Mouse (Mus musculus) kidney, adult 8-10 months (tissue): ENCODE measurements around the gene Farp1.
"Not testable (repeated sequence)": the region's sequence is repeated elsewhere in the genome, so short reads cannot be mapped to it uniquely, and the experiment has no call there.

Experiments used
- DNase-seq, 2 experiments: peaks; one replicate each; pipeline ENCODE4 v3.0.0; 2022

Farp1 gene

DNA sequence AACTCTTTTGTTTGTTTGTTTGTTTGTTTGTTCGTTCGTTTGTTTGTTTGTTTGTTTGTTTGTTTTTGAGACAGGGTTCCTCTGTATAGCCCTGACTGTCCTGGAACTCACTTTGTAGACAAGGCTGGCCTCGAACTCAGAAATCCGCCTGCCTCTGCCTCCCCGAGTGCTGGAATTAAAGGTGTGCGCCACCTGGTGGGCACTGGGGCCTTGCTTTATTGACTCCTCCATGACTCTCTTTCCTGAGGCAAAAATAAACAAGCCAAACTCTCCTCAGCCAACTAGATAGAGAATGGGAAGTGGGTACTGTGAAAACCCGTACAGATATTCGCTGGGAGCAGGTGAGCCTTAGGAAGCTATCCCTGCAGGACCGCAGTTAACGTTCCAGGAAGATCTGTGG is 154.8 kb downstream of the Farp1 start:
- DNase-seq = not testable (repeated sequence)

DNA sequence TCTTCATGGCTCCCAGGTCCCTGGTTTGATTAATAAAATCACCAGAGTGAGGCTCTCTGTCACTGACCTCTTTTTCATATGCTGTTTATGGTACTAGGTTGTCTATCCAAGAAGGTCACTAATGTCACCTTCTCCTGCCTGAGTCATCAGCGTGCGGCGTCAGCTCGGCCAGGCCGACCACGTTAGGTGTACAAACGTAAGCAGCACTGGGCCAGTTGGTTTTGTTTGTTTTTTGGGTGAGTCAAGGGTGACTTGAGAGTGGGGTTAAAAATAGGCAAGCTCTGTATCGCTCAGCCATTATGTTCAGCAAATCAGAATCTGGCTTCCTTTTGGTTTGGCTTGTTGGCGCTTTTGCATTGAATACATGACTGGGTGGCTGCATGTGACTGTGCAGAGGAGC is 155.4 kb downstream of the Farp1 start:
- no peak for DNase-seq

DNA sequence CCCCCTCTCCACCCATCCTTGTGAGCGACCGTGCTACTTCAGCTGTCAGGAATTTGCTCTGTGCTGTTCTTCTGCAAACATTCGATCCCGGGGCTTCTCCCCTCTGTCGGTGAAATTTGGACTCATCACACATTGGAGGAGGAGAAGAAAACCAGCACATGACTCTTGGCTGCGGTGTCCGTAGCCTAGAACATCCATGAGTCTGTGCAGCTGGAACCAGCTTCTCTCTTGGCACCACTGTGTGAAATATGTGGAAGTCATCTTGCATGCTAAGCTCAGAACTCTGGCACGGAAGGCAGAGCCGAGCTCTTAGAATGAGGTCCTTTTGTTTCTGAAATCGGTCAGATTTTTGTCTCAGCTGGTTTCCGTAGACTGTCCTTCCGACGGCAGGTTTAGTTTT is 156.7 kb downstream of the Farp1 start:
- DNase-seq = no peak

DNA sequence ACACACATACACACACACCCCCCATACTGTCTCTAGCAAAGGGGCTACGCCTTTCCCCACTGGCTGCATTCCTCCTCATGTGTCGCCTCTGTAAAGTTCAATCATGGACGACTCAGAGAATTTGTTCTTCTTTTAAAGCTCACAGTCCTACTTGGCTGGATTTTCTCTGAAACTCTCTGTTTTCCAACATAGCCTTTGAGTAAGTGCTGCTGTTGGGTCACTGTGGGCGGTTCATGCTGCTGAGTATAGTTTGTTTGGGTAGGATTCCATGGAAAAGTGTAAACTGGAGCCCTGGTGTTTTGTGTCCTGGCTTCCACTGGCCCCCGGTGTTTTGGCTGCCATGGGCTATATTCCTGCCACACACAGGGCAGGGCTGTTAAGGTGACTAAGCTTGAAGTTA is 157.4 kb downstream of the Farp1 start:
- no peak for DNase-seq

DNA sequence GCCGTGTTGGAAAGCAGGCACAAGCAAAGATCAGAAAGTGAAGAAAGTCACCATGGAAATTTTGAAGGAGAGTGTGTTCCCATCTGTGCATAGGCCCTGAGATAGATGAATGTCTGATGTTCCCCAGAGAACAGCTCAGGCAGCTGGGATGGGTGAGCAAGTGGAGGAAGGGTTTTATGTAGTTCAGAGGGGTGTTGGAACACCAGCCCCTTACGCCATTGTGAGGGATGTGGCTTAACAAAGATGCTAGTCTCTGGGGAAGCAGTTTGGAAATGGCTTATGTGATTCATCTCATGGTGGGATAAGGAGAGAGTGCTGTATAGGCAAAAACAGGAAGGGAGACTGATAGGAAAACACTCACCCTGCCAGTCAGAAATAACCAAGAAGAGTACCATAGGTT is 159.0 kb downstream of the Farp1 start:
- DNase-seq = no peak

DNA sequence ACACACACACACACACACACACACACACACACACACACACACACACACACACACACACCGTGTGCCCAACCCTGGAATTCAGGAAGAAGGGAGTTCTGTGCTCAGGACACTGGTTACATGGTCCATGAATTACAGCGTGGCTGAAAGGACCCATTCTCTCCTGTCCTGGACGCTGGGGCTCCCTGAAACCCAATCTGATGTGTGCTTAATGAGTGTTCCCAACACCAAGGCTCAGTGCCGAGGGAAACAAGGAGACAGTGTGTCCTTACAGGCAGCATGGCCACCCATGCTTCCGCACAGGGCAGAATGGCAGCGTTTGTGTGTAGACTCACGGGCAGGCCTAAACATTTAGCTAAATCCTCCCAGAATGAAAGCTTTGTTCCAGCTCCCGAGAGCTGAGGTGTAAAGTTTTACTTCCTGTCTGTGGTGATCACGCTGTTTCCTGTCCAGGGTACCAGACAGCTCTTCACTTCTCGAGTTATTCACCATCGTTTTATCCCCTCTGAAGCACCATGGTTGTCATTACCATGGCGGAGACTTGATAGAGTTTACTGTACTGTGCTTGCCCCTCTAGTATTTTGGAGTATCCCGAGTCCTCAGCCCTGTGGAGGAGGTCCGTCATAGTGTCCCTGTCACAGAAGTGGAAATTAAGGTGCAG is 164.0 kb downstream of the Farp1 start:
- DNase-seq = no peak

DNA sequence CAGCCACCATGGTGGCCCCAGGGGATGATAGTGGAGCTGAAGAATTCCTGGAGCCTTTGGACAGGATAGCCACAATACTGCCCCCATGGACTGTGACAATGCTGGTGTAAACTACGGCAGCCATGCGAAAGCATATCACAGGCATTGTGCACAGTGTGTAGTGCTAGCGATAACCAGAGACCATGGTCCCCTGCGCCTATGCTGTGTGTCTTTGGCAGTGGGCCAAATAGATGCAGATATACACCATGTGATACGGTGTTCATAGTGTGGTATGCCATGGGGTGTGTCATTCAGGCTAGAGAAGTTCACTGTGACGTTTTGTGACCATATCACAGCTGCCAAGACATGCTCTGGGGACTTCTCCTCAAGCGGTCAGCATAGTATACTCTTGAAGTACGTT is 164.8 kb downstream of the Farp1 start:
- DNase-seq = no peak

DNA sequence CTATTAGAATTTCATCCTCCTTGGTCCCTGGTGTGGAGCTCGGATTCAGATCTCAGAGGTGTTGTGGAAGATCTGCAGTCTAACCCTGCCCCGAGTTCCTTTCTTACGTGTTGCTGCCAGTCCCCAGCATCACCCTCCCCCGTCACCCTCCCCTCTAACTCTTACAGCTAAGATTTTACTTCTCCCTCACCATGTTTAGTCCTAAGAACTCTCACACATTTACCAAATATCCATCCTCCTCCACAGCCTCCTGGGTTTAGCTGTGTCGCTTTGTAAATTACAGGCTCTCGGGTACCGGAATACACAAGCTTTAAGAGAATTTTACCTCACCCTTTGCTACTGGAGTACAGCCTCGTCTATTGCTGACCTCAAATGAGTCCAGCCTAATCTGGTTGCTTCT is 165.4 kb downstream of the Farp1 start:
- no peak for DNase-seq

DNA sequence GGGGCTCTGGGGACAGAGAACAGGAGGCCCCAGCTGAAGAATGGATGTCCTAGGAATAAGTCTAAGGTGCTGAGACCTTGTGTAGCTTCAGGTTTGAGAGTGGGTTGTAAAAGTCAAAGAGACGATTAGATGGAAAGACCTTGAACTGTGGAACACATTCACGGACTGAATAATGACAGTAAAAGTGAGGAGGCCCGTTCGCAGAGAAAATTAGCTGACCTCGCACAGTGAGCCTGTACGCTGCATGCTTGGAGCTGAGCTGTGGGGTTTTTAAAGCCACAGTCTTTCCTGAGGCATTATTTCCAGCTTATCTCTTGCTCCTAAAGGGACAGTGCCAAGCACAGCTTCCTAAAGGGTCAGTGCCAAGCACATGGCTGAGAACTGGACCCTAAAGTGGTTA is 166.2 kb downstream of the Farp1 start:
- no peak for DNase-seq

DNA sequence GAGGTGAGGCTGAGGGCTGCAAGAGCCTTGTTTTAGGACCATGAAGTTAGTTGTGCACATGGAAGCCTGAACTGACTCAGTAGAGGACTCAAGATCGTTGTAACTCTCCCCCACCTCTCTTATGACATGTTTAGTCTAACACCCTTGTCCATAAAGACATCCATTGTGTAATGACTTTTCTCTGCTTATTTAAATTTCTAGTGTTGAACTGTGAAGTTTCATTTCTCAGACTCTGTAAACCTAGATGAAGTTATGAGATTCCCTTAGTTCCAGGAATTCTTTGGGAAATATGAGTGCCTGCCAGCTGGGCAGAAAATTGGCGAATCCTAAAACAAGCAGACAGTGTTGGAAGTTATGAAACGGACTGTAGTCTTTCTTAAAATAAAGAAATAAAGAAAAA is 170.5 kb downstream of the Farp1 start:
- DNase-seq = no peak

DNA sequence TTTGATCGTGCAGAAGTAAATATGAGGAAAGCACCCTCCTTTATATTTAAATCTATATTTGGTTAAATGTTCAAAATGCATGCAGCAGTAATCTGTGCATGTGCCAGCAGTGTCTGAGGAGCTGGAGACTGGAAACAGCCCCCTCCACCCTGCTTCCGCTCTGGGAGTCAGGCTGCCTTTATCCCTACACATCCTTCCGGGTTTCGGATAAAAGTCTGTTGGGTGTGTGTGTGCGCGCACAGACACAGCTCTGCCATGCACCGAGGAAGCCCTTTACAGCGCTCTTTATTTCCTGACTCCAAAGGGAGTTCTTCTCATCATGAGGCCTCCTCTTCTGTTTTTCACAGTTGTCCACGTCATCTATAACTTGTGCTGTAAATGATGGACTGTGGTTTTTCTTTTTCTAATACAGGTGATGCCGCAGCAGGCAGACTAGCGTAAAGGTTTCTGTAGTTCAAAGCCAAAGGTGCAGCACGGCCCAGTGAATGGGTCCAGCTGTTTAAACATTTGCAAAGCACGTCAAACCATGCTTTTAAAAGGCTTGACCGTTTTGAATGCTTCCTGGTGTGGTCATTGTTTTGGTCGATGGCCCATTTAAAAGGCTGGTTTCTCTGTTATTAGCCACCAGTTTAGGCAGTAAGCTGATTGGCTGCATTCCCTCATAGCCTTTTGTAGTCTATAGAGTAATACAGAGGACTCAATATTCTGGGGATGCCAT is 172.6 kb downstream of the Farp1 start:
- no peak for DNase-seq

DNA sequence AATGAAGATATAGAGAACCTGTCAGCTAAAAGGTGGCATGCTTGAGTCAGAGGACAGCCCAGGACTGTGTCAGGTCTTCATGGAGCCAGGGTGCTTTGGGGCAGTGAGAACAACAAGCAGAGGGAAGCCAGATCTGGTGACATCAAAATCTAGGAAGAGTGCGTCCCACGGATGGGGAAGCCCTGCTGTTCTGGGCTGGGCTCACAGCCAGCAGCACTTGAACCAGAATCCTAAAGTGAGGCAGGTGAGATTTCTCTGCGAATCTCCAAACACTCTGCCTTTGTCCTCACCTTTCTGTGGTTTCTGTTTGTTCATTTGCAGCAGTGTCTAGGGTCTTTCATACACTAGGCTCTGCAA is 173.1 kb downstream of the Farp1 start:
- DNase-seq = no peak

DNA sequence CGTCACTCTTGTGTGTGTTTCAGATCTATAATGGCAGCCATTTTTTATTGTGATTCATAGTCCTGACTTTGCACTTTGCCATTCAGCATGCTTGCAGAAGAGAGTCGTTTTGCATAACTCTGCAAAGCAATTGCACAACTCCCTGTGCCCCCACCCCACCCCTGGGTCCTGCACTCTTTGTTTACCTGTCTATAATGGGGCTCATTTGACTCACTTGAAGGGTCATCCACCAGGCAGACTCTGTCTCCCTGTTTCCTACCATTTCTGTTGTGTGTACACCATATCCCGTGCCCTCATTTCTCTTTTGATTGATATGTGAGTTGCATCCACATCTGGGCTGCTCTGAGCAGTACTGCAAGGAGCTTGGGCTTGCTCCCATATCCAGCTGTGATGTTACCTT is 175.3 kb downstream of the Farp1 start:
- no peak for DNase-seq

DNA sequence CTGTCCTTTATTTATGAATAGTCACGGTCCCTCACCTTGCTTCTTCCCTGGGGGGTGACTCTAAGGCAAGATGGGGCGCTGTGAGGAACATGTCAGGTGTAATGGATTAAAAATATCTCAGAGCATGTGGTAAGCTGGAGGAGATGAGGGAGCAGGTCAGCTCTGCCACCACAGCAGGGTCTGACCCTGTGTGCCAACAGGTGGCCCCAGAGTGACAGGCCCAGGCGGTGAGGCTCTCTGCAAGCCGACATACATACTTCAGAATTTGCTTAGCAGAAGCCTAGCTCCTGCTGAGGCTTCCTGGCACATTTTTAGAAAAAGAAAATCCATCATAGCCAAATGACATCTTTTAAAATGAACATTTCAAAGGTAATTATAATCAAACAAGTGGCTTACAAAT is 178.7 kb downstream of the Farp1 start:
- no peak for DNase-seq

DNA sequence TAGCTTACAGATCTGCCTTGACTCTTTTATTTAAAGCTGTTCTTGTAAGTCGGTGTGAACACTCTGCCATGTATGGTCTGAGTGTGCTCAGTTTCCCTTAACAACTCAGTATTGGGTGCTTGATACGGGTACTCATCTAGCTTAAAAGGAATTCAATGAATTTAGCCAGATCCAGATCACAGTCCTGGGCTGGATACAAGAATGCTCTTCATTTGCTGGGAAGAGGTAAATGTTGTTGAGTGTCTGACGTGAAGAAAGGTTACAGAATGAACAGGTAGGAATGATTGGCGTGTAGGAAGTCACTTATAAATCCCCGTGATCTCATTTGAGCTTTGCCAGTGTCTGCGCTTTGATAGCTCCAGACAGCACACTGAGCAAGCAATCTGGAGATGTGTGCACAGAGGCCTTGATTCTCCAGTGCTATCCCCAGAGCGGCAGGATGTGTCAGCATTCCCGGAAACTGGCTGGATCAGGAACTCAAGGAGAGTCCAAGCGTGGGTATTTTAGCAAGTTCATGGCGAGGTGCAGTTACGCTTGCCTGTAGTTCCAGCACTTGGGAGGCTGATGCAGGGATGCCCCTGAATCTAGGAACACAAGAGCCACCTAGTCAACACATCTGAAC is 179.7 kb downstream of the Farp1 start:
- DNase-seq = no peak

DNA sequence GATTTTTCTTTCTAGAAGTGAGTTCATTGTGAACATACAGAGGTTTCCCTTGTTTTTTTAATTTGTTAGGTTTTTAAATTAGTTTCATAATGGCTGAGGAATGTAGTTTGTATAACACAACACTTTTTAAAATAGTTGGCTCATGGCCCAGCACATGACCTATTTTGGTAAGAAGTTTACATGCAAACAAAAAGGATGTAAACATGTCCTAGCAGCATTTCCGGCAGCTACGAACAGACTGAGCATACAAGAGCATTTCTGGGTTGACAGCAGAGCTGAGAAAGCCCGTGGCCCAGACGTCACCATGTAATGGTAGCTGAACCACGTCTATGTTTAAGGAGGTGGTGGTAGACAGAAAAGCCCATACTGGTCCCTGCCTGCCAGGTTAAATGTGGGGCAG is 180.8 kb downstream of the Farp1 start:
- DNase-seq = no peak

DNA sequence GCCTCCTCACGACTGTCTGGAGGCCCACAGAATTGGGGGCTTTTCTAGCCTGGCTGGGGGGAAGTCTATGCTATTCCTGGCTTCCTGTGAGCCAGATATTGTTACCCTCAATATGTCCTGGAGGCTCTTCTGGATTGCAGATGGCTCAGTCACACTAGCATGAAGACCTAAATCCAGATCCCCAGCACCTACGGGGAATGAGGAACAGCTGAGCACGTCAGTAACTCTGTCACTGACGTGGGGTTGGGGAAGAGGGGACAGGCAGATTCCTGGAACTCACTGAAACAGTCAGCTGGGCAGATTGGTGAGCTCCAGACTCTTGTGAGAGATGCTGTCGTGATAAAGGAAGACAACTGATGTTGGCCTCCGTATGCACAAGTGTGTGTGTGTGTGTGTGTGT is 181.7 kb downstream of the Farp1 start:
- DNase-seq = no peak

DNA sequence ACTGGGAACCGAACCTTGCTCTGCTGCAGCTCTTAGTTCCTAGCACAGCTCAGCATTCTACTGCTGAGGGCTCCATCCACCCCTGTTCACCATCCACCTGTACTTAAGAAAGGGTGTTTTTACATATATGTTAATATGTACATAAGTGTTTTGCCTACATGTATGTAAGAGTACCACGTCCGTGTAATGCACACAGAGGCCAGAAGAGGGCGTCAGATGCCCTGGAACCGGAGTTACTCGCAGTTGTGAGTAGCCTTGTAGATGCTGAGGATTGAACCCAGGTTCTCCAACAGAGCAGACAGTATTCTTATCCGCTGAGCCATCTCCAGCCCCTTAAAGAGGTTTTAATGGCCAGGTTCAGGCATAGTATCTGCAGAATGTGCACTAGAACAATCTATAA is 183.6 kb downstream of the Farp1 start:
- DNase-seq = no peak

DNA sequence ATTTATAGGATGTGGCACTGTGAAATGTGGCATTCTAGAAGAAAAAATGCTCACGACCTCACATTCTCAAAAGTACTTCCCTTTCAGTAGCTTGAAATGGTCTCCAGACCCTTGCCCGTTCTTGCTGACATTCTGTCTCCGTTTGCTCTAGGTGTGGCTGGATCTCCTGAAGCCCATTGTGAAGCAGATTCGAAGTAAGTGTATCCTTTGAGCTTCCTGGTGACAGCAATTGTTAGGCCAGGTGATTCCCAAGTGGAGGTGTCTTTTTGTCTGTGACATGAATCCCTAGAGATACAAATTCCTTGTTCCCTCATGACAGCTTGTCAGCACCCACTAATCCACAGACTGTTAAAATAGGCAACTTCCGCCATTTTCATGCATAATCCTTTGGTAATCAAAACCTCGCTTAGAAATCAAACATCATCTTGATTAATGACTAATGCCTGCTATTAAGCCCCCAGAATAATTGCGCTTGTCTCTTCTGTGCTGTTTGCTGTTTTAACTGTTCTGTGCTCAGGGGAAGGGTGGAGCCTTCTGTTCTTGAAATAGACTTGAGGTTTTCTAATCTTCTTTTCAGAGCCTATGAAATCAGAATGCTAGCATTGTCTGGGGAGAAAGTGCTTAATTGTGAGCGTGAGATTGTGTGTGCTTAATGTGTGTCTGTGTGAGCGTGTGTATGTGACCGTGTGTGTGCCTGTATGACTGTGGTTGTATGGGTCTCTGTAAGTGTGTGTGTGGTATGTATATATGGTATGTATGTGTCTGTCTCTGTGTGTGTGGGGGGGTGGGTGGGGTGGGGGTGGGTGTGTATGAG is 184.4 kb downstream of the Farp1 start:
- no peak for DNase-seq

DNA sequence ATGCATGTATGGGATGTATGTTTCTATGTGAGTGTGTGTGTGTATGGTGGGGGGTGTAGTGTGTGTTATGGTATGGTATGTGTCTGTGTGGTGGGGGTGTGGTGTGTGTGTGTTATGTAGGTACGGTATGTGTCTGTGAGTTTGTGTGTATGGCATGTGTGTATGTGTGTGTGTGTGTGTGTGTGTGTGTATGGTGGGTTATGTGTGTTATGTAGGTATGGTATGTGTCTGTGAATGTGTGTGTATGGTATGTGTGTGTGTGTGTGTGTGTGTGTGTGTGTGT is 185.0 kb downstream of the Farp1 start:
- no peak for DNase-seq

DNA sequence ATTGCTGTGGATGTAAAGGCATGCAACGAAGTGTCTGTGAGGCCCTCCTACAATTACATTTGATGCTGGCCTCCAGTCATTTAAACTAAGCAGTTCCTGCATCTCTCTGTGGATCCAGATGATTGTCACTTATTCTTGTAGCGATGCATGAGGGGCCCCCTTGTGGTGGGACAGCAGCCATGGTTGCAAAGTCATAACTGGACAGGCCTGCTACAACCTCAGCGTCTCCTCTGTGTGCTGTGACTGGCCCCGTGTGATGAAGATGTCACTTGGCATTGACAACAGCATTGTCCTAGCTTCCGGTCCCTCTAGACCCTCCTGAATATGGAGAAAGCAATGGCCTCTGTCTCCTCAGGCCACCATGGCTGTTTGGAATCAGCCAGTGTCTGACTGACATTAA is 185.7 kb downstream of the Farp1 start:
- peak; percentile 43 to 62 for DNase-seq

DNA sequence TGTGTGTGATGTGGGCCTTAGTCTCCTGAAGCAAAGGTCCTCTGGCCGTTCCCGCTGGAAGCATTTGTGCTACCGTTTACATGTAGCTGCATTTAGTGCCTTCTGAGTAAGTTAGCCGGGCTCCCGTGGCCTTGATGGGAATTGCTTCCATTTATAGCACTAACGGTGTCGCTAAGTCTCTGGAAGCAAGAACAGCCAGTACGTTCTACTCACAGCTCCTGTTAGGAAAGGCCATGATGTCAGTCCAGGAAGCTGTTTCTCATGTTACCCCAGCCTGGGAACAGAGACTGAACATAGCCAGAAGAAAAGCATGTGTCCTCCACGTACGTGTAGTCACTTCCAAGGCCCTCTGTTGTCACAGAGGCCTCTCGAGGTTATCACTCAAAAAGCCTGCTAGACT is 190.8 kb downstream of the Farp1 start:
- no peak for DNase-seq

DNA sequence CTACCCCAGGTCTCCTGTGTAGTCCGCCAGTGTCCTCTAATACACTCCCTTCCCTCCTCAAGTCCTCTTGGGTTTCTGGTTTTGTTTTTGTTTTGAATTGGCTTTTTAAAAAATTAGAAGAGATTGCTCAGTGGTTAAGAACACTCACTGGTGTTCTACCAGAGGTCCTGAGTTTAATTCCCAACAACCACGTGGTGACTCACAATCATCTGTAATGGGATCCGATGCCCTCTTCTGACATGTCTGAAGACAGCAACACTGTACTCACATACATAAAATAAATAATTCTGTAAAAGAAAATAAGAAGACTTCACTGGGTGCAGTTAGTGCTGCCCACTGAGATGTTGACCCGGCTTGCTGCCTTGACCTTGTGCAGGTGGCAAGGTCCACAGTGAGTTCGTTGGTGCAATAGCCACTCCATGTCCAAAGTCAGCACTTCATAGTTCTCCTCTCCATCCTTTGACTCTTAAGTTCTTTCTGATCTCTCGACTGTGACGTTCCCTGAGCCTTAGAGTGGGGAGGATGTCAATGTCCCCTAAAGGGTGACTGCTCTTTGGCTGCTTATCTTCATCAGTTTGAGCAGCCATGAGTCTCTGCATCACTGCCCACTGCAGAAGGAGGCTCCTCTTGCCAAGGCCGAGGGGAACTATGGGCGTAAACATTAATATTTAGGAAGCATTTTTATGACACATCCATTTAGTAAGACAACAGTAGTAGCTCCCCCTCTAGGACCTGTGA is 194.2 kb downstream of the Farp1 start:
- DNase-seq = no peak
